Mouse (Mus musculus): ENCODE data around the gene Tsr1. TPM values are rescaled to one million over a fixed set of nuclear protein-coding genes. Genes with fewer than 3 reads are reported as not detected.

Gene Tsr1
- polyA plus RNA-seq, 1 experiment: 14.7 TPM

DNA sequence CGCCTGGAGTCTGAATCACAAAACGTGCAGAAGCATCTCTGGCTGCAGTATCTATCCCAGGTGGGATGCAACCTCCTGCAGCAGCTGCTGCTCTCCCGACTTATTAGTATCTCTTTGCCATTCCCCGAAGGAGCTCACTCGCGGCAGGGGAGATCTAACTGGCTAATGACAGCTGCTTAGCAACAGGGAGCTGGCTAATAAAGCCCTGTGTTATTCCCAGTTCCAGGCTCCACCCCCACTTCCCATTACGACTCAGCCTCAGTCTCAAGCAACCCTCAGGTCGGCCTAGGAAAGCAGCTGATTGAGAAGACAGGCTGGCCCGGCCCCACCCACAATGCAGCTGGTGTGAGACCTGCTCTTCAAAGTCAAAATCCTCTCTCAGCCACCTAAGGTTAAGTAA is 21.1 kb upstream of the Tsr1 start:
- TF ChIP-seq CTCF (IDR thresholded peaks at IDR 0.05; ENCODE audit: control insufficient read depth, insufficient read depth, insufficient replicate concordance, low read depth, low read length) (no peak), POLR2A (IDR thresholded peaks at IDR 0.05; ENCODE audit: control insufficient read depth, low read depth, low read length) (no peak)
- H3K4me3 ChIP-seq (ENCODE audit: control insufficient read depth, low read depth, low read length): peak overlapping the region; percentile 37; the same call in 1 of the 2 replicates

DNA sequence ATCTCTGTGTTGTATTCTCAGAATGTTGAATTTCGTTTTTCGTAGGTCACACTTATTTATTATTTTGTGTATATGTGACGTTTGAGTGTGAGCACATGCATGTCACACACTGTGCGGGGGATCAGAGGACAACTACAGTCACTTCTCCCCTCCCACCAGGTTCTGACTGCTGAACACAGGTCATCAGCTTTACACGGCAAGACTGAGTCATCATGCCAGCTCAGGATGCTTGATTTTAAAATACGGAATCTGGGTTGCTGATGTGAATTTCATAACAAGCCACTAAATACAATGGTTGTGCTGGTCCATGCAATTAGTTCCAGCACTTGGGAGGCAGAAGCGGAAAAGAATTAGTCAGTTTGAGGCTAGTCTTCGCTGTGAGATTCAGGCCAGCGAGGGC is 16.9 kb upstream of the Tsr1 start:
- Histone ChIP-seq H3K36me3 (ENCODE audit: control insufficient read depth, insufficient read depth, low read length) (no peaks in the 10 kb centered on the region), H3K27ac (ENCODE audit: control insufficient read depth, insufficient read depth, low read depth, low read length) (no peak overlapping the region), H3K4me3 (ENCODE audit: control insufficient read depth, low read depth, low read length) (no peak overlapping the region), H3K27me3 (ENCODE audit: control insufficient read depth, insufficient read depth, low read length) (no peaks in the 10 kb centered on the region), H3K4me1 (ENCODE audit: control insufficient read depth, insufficient read depth, low read length) (peaks cover 4% of the 10 kb centered on the region)
- TF ChIP-seq CTCF (IDR thresholded peaks at IDR 0.05; ENCODE audit: control insufficient read depth, insufficient read depth, insufficient replicate concordance, low read depth, low read length) (no peak), POLR2A (IDR thresholded peaks at IDR 0.05; ENCODE audit: control insufficient read depth, low read depth, low read length) (no peak)

More for the DNA sequence above, 21.1 kb upstream of the Tsr1 start:
- Histone ChIP-seq H3K27ac (ENCODE audit: control insufficient read depth, insufficient read depth, low read depth, low read length) (no peak overlapping the region), H3K36me3 (ENCODE audit: control insufficient read depth, insufficient read depth, low read length) (no peaks in the 10 kb centered on the region), H3K27me3 (ENCODE audit: control insufficient read depth, insufficient read depth, low read length) (no peaks in the 10 kb centered on the region), H3K4me1 (ENCODE audit: control insufficient read depth, insufficient read depth, low read length) (peaks cover 4% of the 10 kb centered on the region)

DNA sequence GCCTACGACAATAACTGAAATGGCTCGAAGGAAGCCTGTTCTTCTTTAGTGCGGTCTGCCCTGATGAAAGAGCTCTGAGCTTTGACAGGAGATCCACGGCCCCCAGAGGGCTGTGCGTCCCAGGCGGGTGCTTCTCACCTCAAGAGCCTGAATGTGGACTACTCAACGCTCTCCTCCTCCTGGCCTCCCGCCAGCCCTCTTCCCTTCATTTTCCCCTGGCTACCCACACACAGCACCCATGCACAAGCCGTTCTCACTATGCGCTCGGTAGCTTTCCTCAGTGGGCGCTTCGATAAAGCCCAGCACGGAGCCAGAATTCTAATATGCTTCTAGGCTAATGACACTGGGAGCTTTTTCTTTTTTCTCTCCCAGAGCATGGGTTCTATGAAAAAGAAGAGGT is 15.9 kb upstream of the Tsr1 start:
- H3K27me3 ChIP-seq (ENCODE audit: control insufficient read depth, insufficient read depth, low read length): no peaks in the 10 kb centered on the region
- no peaks in the 10 kb centered on the region for H3K36me3 ChIP-seq (ENCODE audit: control insufficient read depth, insufficient read depth, low read length)
- H3K4me3 ChIP-seq (ENCODE audit: control insufficient read depth, low read depth, low read length): no peak overlapping the region
- H3K4me1 ChIP-seq (ENCODE audit: control insufficient read depth, insufficient read depth, low read length): peaks cover under 1% of the 10 kb centered on the region
- TF ChIP-seq POLR2A (IDR thresholded peaks at IDR 0.05; ENCODE audit: control insufficient read depth, low read depth, low read length) (no peak), CTCF (IDR thresholded peaks at IDR 0.05; ENCODE audit: control insufficient read depth, insufficient read depth, insufficient replicate concordance, low read depth, low read length) (no peak)
- no peak overlapping the region for H3K27ac ChIP-seq (ENCODE audit: control insufficient read depth, insufficient read depth, low read depth, low read length)

DNA sequence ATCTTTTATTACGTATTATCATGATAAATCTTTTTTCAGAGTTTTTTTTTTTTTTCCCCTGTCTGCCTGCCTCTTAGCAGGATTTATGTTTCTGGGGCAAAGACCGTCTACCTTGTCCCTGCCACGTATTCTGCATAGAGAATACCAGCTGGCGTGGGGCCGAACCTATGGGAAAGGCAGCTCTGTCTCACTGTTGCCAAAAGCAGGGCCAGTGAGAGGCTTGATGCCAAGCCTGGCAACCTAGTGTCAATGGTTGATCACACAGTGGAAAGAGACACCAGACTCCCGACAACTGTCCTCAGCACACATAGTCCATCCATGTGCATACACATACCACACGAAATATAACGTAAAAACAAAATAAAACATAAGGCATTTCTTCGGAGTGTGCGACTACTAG is 14.8 kb upstream of the Tsr1 start:
- H3K4me3 ChIP-seq (ENCODE audit: control insufficient read depth, low read depth, low read length): no peak overlapping the region
- no peaks in the 10 kb centered on the region for H3K27me3 ChIP-seq (ENCODE audit: control insufficient read depth, insufficient read depth, low read length)
- no peaks in the 10 kb centered on the region for H3K4me1 ChIP-seq (ENCODE audit: control insufficient read depth, insufficient read depth, low read length)
- H3K36me3 ChIP-seq (ENCODE audit: control insufficient read depth, insufficient read depth, low read length): no peaks in the 10 kb centered on the region
- no peak overlapping the region for H3K27ac ChIP-seq (ENCODE audit: control insufficient read depth, insufficient read depth, low read depth, low read length)
- TF ChIP-seq POLR2A (IDR thresholded peaks at IDR 0.05; ENCODE audit: control insufficient read depth, low read depth, low read length) (no peak), CTCF (IDR thresholded peaks at IDR 0.05; ENCODE audit: control insufficient read depth, insufficient read depth, insufficient replicate concordance, low read depth, low read length) (no peak)

DNA sequence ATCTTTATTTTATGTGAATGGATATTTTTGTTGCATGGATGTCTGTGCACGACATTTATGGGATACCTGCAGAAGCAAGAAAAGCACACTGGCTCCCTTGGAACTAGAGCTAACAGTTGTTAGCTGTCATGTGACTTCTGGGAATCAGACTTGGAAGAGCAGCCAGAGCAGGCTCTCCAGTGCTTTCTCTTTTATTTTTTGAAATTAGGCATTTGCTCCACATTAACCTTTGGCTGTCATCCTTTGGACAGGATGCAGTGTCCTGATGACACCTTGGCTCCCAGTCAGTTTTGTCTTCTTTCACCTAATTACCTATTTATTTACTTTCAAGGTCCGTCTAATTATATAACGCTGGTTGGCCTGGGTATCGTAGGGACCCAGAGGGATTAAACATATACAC is 3.3 kb upstream of the Tsr1 start:
- Histone ChIP-seq H3K27me3 (ENCODE audit: control insufficient read depth, insufficient read depth, low read length) (no peaks in the 10 kb centered on the region), H3K27ac (ENCODE audit: control insufficient read depth, insufficient read depth, low read depth, low read length) (no peak overlapping the region), H3K36me3 (ENCODE audit: control insufficient read depth, insufficient read depth, low read length) (no peaks in the 10 kb centered on the region), H3K4me3 (ENCODE audit: control insufficient read depth, low read depth, low read length) (no peak overlapping the region), H3K4me1 (ENCODE audit: control insufficient read depth, insufficient read depth, low read length) (peaks cover 6% of the 10 kb centered on the region)
- TF ChIP-seq POLR2A (IDR thresholded peaks at IDR 0.05; ENCODE audit: control insufficient read depth, low read depth, low read length) (no peak), CTCF (IDR thresholded peaks at IDR 0.05; ENCODE audit: control insufficient read depth, insufficient read depth, insufficient replicate concordance, low read depth, low read length) (no peak)

DNA sequence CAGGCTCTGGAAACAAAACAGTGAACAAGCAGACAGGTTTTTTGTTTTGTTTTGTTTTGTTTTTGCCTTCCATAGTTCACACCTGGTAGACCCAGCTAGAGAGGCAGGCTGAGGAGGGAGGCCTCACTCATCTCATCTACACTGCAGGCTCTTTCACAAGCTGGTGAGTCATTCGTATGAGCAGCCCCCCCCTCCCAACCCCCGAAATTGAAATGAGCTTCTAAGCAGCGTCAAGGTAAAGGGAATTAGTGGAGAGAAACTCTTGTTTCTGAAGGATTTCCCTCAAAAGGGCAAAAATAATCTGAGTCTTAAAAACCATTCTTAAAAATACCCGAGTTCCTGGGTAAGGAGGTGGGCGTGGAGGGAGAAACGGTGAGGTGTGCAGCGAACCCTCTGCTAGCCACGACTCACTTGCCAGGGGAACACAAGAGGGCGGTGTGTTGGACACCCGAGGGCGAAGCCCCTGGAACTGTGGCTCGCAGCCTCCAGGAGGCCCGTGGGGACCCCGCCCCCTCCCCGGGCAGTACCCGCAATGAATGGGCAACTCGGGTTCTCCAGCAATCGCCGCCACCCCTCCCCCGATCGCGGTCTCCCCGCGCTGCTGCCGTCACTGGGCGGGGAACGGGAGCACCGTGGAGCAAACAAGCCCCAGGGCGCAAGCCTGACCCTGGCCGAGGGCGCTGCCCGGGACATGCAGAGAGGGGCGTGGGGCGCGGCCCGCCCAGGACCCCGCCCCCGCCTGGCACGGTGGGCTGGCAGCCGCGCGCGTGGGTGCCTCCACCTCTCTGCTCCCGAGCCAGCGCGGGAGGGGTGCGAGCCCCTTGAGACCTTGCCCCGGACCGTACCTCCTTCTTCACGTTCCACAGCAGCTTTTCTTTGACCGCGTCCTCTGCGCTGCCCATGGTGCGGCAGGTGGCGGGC is 1.6 kb upstream of the Tsr1 start:
- peak overlapping the region; percentile 87 for H3K4me3 ChIP-seq (ENCODE audit: control insufficient read depth, low read depth, low read length)
- no peaks in the 10 kb centered on the region for H3K27me3 ChIP-seq (ENCODE audit: control insufficient read depth, insufficient read depth, low read length)
- TF ChIP-seq POLR2A (IDR thresholded peaks at IDR 0.05; ENCODE audit: control insufficient read depth, low read depth, low read length) (no peak), CTCF (IDR thresholded peaks at IDR 0.05; ENCODE audit: control insufficient read depth, insufficient read depth, insufficient replicate concordance, low read depth, low read length) (no peak)
- peak overlapping the region; percentile 69 for H3K27ac ChIP-seq (ENCODE audit: control insufficient read depth, insufficient read depth, low read depth, low read length)
- no peaks in the 10 kb centered on the region for H3K36me3 ChIP-seq (ENCODE audit: control insufficient read depth, insufficient read depth, low read length)
- peaks cover 6% of the 10 kb centered on the region for H3K4me1 ChIP-seq (ENCODE audit: control insufficient read depth, insufficient read depth, low read length)

DNA sequence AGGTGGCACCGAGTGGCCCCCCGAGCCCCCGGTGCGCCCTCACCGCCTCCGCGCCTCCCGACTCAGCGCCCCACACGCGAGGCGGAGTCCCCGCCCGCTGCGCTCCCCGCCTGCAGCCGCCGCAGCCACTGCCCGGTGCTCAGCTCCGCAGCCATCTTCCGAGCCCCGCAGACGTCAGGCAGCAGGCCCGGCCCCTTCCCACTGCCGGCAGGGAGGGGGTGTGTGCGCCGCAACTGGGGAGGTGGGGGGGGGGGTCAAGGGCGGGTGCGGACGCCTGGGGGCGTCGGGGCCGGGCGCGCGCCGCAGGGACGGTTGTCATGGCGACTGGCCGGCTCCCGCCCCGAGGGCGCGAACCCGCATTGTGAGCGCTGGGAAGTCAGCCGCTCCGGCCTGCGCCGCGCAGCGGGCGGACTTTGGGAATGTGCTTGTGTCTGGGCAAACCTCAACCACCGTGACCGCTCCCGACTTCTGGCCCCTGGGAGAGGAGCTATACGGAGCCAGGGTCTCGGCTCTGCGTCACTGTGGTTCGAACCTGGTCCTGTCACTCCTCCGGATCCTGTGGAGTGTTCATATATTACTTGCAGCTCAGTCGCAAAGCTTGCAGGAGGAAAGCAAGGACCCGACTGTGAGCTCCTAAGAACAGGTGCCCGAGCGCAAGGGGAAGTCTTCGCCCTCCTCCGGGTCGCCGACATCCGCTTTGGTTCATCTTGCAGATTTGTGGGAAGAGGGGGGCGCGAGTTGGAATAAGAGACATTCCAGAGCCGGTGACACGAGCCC is 782 bp upstream of the Tsr1 start, which contains the start of gene Sgsm2:
Gene Sgsm2 (minus strand): TSS at position 160 of the 777 bp plus-strand sequence.
- H3K4me1 ChIP-seq (ENCODE audit: control insufficient read depth, insufficient read depth, low read length): peaks cover 6% of the 10 kb centered on the region
- H3K27ac ChIP-seq (ENCODE audit: control insufficient read depth, insufficient read depth, low read depth, low read length): peak within 1 kb of the TSS; percentile 90
- no peak for TF ChIP-seq CTCF (IDR thresholded peaks at IDR 0.05; ENCODE audit: control insufficient read depth, insufficient read depth, insufficient replicate concordance, low read depth, low read length)
- TF ChIP-seq POLR2A (IDR thresholded peaks at IDR 0.05; ENCODE audit: control insufficient read depth, low read depth, low read length): peak; percentile 2; the same call in 1 of the 2 replicates
- no peaks in the 10 kb centered on the region for H3K36me3 ChIP-seq (ENCODE audit: control insufficient read depth, insufficient read depth, low read length)
- H3K4me3 ChIP-seq (ENCODE audit: control insufficient read depth, low read depth, low read length): peak within 1 kb of the TSS; percentile 87
- H3K27me3 ChIP-seq (ENCODE audit: control insufficient read depth, insufficient read depth, low read length): no peaks in the 10 kb centered on the region

All from testis, adult 2 months (tissue).